Mouse (Mus musculus) heart, adult 2 months (tissue): Measurements from ENCODE around the gene Cmip.

ENCODE experiments used
- EP300 ChIP-seq: fragments of 200-500 bp; IDR thresholded peaks from 2 replicates; pipeline ENCODE4 v1.6.1; 2011; ENCODE audit warnings: low read depth, low read length, control low read depth; ENCODE audit not compliant: insufficient read depth
- POLR2A ChIP-seq: fragments of 200-500 bp; IDR thresholded peaks from 2 replicates; pipeline ENCODE4 v1.6.1; 2011; ENCODE audit warnings: mild to moderate bottlenecking, low read depth, low read length, control low read depth; ENCODE audit not compliant: insufficient read depth

DNA sequence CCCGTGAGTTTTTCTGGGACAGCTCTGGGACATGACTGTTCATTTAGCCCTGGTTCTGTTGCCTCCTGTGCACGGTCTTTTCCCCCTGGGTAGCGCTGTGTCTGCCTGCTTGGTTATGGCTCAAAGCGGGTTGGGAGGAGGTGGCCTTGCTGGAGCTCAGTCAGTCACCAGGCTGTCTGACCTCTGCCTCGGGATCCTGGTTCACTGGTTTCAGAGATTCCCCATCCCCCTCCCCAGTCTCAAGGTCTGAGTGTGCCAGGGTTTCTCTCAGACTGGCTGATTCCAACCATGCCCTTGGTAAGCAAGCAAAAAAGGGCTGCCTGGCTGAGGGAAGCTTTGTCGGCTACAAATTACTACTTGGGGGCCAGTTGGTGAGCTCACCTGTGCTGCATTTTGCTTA, 76.8 kb downstream of the Cmip start:
- no peak for TF ChIP-seq POLR2A
- TF ChIP-seq EP300 = no peak
